Mouse (Mus musculus) embryo, embryonic 10 days (tissue): Measurements from ENCODE around the gene 9030025P20Rik.
"Not testable (repeated sequence)": the region's sequence is repeated elsewhere in the genome, so short reads cannot be mapped to it uniquely, and the experiment has no call there.

Experiments used
- DNase-seq: peaks from one replicate; pipeline ENCODE4 v3.0.0-alpha.2; 2015; ENCODE audit warnings: low spot score

Gene 9030025P20Rik

DNA sequence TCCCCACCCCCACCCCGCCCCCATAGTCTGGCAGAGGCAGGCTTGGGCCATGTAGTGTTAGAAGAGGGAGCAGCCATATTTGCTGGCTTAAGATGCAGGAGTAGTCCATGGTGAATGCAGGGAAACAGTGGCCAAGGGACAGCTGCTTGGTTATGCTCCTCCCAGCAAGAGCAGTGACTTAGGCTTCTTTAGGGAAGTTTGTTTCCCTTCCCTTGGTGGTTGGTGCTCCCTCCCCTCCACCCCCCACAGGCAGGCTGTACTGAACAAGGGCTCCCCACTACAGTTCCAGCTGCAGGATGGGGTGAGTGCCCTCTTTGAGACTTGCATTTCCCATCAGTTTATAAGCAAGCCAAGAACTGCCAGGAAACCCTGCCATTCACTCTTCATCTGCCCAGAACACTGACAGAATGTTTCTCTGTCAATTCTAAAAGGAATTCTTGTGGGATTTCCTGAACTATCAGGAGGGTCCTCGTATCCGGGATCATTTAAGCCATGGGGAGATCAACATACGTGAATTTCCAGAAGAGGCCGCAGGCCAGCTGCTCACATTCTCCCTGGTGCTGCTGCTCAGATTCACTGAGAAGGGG is 11.9 kb downstream of the 9030025P20Rik start:
- DNase-seq: not testable (repeated sequence)

DNA sequence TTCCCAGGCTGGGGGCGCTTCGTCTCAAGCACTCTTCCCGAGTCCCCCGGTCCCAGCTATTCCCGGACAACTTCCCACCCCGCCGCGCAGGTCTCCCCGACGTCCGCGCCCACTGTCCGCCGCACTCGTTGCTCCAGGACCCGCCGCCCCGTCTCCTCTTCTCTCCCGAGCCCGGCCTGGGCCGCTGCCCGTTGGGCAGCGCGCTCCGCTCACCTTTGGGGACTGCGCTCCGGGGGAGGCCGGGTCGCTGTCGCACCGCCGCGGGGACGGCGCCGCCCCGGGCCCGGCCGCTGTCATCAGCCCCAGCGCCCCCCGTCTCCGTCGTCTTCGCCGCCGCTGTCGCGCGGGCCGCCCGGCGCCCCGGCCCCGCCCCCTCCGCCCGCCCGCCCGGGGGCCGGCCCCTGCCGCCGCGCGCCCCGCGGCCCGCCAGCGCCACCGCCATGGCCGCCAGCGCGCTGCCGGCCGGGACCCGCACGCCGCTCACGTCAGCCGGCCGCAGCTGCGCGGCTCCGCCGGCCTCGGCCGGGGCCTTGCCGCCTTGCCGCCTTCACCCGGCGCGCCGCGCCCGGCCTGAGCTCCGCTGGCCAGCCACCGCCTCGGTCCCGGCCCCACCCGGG is 14.4 kb downstream of the 9030025P20Rik start:
- not testable (repeated sequence) for DNase-seq

DNA sequence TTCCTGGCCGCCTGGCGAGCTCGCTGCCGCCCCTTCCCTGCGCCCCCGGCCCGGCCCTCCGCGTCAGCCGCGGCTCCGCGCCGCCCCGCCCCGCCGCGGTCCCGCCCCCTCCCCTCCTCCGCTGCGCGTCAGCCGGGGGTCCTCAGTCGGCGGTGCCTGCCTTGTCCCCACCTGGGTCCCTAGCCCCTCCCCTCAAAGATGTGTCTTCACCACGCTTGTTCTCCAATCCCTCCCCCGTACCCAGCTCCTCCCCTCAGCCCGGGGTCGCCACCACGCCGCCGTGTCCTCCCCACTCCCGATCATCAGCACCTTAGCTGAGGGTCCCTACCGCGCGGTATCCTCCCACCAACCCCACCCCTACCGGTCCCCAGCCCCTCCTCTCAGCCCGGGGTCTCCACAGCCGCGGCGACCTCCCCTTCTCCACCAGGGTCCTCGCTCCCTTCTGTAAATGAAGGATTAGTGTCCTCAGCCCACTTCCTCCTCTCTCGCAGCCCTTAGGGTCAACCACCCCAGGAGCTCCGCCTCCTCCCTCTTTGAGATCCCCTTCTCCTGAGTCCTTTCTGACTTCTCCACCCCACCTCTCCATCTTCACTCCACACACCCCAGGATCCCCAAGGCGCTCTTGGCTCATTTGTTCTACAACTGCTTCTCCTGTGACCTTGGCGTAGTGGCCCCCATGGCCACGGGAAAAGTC is 15.0 kb downstream of the 9030025P20Rik start:
- DNase-seq: not testable (repeated sequence)

DNA sequence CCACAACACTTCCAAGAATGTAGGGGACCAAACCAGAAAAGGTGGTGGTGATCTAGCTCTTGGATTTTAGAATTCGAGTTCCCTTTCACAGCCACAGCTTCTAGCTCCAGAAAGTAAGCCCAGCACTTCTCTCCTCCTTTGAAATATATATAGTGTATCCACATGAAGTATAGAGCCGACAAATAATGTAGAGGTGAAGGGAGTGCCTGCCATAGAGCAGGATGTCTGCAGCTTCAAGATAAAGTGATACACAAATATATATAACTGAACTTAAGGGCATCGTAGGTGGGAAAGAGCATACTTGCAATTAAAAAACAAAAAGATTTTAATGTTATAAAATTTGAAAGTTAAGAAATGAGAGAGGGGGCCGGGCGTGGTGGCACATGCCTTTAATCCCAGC is 15.9 kb downstream of the 9030025P20Rik start:
- DNase-seq: not testable (repeated sequence)

DNA sequence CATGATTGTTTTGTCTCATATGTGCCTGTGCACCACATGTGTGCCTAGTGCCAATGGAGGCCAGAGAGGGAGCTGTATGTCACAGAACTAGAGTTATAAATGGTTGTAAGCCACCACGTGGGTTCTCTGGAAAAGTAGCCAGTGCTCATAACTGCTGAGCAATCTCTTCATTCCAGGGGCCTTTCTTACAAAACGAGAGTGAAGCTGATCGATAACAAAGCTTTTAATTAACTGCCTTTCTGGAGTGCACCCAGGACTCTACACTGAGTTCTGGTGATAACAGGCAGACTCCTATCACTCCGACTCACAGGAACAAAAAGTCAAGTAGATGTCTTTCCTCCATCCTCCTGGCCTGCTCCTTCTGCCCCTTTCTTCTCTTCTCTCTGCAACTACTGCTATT is 21.8 kb downstream of the 9030025P20Rik start:
- DNase-seq: not testable (repeated sequence)

DNA sequence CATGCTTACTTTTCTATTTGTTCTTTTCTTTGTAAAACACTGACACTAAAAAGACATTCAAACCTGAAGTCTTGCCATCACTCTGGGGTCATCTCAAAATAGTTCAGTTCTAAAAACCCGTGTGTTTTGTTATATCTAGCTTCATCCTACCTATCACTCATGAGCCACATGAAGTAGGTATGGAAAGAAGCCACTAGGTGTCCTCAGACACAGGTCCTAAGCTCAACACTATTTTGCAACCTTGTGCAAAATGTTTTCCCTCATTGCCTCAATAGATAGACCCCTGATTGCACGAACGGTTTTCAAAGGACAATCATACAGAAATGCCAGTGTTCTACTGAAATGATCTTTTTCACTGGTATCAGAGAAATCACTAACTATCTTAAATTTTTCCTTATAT is 30.8 kb downstream of the 9030025P20Rik start:
- DNase-seq: not testable (repeated sequence)

DNA sequence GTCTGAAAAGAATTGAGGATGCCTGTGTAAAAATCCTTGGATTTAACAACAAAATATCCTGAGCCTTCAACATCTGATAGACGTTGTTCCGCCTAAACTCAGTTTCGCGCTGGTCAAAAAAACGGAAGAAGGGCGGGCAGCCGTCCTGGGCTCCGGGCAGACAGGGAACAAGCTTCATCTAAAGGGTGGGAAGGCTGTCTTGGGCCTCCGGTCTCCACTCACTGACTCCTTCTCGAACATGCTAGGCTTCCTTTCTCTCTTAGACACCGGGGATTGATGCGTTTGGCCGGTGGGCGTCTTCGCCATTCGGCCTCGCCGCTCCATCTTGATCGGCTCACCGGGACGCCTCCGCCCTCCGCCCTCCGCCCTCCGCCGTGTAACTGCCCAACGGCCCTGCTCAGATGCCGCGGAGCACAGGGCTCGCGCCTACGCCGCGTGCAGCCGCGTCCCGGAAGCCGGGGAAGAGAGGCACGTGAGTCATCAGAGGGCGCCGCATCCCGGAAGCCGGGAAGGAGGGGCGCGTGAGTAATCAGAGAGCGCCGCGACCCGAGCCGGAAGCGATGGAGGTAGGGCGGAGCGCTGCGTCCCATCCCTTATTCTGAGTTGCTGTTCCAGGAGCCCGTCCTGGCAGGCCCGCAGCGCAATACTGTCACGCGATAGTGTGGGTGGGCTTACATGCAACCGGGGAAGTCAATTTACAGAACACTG is 31.6 kb downstream of the 9030025P20Rik start, which contains the start of gene Gm3435:
Gene Gm3435, plus strand, starts transcription at position 471 of the 708 bp plus-strand sequence.
- DNase-seq: not testable (repeated sequence)

DNA sequence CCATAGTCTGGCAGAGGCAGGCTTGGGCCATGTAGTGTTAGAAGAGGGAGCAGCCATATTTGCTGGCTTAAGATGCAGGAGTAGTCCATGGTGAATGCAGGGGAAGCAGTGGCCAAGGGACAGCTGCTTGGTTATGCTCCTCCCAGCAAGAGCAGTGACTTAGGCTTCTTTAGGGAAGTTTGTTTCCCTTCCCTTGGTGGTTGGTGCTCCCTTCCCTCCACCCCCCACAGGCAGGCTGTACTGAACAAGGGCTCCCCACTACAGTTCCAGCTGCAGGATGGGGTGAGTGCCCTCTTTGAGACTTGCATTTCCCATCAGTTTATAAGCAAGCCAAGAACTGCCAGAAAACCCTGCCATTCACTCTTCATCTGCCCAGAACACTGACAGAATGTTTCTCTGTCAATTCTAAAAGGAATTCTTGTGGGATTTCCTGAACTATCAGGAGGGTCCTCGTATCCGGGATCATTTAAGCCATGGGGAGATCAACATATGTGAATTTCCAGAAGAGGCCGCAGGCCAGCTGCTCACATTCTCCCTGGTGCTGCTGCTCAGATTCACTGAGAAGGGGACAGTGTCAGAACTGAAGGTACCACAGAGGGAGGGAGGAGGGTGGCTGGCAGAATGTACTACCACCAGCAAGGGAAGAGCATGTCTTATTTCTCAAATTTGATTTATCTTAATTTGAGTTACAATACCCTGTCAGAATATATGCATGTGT is 43.4 kb downstream of the 9030025P20Rik start:
- DNase-seq: not testable (repeated sequence)

DNA sequence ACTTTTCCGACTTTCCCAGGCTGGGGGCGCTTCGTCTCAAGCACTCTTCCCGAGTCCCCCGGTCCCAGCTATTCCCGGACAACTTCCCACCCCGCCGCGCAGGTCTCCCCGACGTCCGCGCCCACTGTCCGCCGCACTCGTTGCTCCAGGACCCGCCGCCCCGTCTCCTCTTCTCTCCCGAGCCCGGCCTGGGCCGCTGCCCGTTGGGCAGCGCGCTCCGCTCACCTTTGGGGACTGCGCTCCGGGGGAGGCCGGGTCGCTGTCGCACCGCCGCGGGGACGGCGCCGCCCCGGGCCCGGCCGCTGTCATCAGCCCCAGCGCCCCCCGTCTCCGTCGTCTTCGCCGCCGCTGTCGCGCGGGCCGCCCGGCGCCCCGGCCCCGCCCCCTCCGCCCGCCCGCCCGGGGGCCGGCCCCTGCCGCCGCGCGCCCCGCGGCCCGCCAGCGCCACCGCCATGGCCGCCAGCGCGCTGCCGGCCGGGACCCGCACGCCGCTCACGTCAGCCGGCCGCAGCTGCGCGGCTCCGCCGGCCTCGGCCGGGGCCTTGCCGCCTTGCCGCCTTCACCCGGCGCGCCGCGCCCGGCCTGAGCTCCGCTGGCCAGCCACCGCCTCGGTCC is 45.7 kb downstream of the 9030025P20Rik start:
- not testable (repeated sequence) for DNase-seq

DNA sequence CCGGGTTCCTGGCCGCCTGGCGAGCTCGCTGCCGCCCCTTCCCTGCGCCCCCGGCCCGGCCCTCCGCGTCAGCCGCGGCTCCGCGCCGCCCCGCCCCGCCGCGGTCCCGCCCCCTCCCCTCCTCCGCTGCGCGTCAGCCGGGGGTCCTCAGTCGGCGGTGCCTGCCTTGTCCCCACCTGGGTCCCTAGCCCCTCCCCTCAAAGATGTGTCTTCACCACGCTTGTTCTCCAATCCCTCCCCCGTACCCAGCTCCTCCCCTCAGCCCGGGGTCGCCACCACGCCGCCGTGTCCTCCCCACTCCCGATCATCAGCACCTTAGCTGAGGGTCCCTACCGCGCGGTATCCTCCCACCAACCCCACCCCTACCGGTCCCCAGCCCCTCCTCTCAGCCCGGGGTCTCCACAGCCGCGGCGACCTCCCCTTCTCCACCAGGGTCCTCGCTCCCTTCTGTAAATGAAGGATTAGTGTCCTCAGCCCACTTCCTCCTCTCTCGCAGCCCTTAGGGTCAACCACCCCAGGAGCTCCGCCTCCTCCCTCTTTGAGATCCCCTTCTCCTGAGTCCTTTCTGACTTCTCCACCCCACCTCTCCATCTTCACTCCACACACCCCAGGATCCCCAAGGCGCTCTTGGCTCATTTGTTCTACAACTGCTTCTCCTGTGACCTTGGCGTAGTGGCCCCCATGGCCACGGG is 46.4 kb downstream of the 9030025P20Rik start:
- DNase-seq: not testable (repeated sequence)

DNA sequence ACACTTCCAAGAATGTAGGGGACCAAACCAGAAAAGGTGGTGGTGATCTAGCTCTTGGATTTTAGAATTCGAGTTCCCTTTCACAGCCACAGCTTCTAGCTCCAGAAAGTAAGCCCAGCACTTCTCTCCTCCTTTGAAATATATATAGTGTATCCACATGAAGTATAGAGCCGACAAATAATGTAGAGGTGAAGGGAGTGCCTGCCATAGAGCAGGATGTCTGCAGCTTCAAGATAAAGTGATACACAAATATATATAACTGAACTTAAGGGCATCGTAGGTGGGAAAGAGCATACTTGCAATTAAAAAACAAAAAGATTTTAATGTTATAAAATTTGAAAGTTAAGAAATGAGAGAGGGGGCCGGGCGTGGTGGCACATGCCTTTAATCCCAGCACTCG is 47.2 kb downstream of the 9030025P20Rik start:
- not testable (repeated sequence) for DNase-seq

DNA sequence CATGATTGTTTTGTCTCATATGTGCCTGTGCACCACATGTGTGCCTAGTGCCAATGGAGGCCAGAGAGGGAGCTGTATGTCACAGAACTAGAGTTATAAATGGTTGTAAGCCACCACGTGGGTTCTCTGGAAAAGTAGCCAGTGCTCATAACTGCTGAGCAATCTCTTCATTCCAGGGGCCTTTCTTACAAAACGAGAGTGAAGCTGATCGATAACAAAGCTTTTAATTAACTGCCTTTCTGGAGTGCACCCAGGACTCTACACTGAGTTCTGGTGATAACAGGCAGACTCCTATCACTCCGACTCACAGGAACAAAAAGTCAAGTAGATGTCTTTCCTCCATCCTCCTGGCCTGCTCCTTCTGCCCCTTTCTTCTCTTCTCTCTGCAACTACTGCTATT is 53.1 kb downstream of the 9030025P20Rik start:
- not testable (repeated sequence) for DNase-seq

DNA sequence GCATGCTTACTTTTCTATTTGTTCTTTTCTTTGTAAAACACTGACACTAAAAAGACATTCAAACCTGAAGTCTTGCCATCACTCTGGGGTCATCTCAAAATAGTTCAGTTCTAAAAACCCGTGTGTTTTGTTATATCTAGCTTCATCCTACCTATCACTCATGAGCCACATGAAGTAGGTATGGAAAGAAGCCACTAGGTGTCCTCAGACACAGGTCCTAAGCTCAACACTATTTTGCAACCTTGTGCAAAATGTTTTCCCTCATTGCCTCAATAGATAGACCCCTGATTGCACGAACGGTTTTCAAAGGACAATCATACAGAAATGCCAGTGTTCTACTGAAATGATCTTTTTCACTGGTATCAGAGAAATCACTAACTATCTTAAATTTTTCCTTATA is 62.2 kb downstream of the 9030025P20Rik start:
- DNase-seq: not testable (repeated sequence)
